Mouse (Mus musculus) stomach, embryonic 14.5 days (tissue): ENCODE measurements around the gene Ddx23. TPM values are rescaled to one million over a fixed set of nuclear protein-coding genes. Genes with fewer than 3 reads are reported as not detected.
A peak's percentile ranks its signal among the peaks of the same experiment; 100 is the strongest.

Experiments
- ATAC-seq: fragments of 200-750 bp; cut with Nextera tagmentation; 2 replicates; pipeline ENCODE4 v1.8.0; 2017; ENCODE audit warnings: low read depth, moderate TSS enrichment; ENCODE audit not compliant: insufficient number of reproducible peaks, insufficient read depth, low FRiP score
- H3K27ac ChIP-seq: fragments of 300-500 bp; sonication (generic); 2 replicates; pipeline ENCODE4 v1.5.1; 2014; ENCODE audit warnings: mild to moderate bottlenecking, low read length, moderate library complexity, mixed read lengths
- H3K27me3 ChIP-seq: fragments of 300-500 bp; sonication (generic); 2 replicates; pipeline ENCODE4 v1.6.1; 2014; ENCODE audit warnings: low read length, control low read depth, mixed read lengths; ENCODE audit not compliant: control insufficient read depth, insufficient read depth
- H3K36me3 ChIP-seq: fragments of 300-500 bp; sonication (generic); 2 replicates; pipeline ENCODE4 v1.6.1; 2014; ENCODE audit warnings: mild to moderate bottlenecking, control low read depth, low read length, moderate library complexity, mixed read lengths; ENCODE audit not compliant: control insufficient read depth, insufficient read depth
- H3K4me1 ChIP-seq: fragments of 300-500 bp; sonication (generic); 2 replicates; pipeline ENCODE4 v1.6.1; 2014; ENCODE audit warnings: low read length, control low read depth, mixed read lengths; ENCODE audit not compliant: control insufficient read depth, insufficient read depth
- H3K4me2 ChIP-seq: fragments of 300-500 bp; sonication (generic); replicated peaks from 2 replicates; pipeline ENCODE4 v1.6.1; 2014; ENCODE audit warnings: low read depth, low read length, control low read depth
- H3K4me3 ChIP-seq: fragments of 300-500 bp; sonication (generic); 2 replicates; pipeline ENCODE4 v1.5.1; 2014; ENCODE audit warnings: low read depth, low read length, control low read depth
- H3K9ac ChIP-seq: fragments of 300-500 bp; sonication (generic); replicated peaks from 2 replicates; pipeline ENCODE4 v1.6.1; 2014; ENCODE audit warnings: low read depth, mild to moderate bottlenecking, control low read depth, low read length, moderate library complexity, mixed read lengths
- H3K9me3 ChIP-seq: fragments of 300-500 bp; sonication (generic); 2 replicates; pipeline ENCODE4 v1.6.1; 2016; ENCODE audit warnings: low read depth, low read length, control low read depth; ENCODE audit not compliant: control insufficient read depth
- WGBS: fragments of 180-500 bp; shearing (Covaris S2); extraction: QIAGEN DNeasy Blood & Tissue Kit; methylation state at CpG from one replicate; pipeline ENCODE4 v1.1.7; 2014; 5-methylcytosine and 5-hydroxymethylcytosine counted together
- polyA plus RNA-seq: library from polyadenylated mRNA; unstranded; fragments of >200 nt; fragmentation: Nextera tagmentation; extraction: Ambion mirVana; gene quantifications from 2 replicates; pipeline ENCODE4 v1.2.1, GENCODE M21; 2014

Ddx23 gene
- 30.1 and 30.3 TPM in 2 replicates for polyA plus RNA-seq

DNA sequence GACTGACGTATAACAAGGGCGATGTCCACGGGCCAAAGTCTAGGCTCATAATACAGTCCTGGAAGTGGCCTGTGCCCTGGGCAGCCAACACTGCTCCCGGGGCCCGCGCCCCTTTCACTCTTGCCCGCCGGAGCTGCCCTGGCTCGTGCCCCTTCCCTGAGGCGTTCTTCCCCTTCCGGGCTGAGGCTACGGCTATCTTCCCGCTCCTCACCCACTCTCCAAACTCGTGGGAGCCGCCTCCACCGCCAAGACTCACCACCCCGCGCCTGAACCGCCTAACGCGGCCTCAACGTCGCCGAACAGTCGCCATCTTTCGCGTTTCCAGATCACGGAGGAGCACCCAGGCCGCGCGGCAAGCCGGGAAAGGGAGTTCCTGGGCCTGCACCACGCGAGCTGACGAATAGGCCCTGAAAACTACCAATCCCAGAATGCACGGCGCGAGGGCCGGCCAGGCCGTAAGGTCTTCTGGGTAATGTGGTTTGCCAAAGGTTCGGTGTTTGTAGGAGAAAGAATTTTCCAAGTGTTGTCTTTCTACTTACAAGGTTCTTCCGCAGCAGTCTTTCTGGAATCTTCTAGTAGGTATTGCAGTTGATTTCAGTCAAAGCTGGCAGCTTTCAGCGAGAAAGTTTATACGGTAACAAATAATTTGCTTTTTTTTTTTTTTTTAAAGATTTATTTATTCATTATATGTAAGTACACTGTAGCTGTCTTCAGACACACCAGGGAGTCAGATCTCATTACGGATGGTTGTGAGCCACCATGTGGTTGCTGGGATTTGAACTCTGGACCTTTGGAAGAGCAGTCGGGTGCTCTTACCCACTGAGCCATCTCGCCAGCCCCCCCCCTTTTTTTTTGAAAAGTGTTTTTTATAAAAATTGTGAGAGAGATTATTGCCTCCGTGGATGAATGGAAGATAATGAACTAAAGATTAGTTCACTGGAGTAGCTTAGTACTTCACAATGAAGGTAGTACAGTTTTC is at the start of gene Ddx23:
Gene Ddx23 (minus strand): TSS at position 328 of the 979 bp plus-strand sequence.
- Histone ChIP-seq H3K4me1 (peaks cover 4% of the 10 kb centered on the region; the same call in 1 of the 2 replicates), H3K9ac (peak within 1 kb of the TSS; percentile 84), H3K4me2 (peak within 1 kb of the TSS; percentile 61), H3K36me3 (peaks cover 10% of the 10 kb centered on the region), H3K4me3 (peak within 1 kb of the TSS; percentile 83), H3K27me3 (no peaks in the 10 kb centered on the region), H3K27ac (peak within 1 kb of the TSS; percentile 93), H3K9me3 (no peaks in the 10 kb centered on the region)
- peak; percentile 97 for ATAC-seq
- WGBS, result 4% methylated on average over 47 of the region's 48 CpGs

DNA sequence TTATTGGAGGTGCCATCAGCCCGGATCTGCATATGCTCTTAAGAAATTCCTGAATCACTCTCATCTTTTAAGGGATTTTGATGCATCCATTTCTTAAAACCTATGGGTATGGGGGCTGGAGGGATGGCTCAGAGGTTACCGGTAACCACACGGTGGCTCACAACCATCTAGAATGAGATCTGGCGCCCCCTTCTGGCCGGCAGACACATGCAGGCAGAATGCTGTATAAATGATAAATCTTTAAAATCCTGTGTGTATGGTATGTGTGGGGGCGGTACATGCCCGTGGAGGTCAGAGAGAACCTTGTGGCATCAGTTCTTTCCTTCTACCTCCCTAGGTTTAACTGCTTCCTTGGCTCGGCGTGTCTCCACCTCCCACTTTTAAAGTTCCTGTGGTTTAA is 47.7 kb upstream of the Ddx23 start:
- Histone ChIP-seq H3K27ac (no peak overlapping the region), H3K4me3 (no peak overlapping the region), H3K4me2 (no peak overlapping the region), H3K4me1 (no peaks in the 10 kb centered on the region), H3K9ac (no peak overlapping the region), H3K9me3 (no peaks in the 10 kb centered on the region), H3K27me3 (no peaks in the 10 kb centered on the region), H3K36me3 (no peaks in the 10 kb centered on the region)
- no peak for ATAC-seq
- 13% methylated on average over 9 of the region's 9 CpGs for WGBS

- Histone ChIP-seq H3K27me3 (no peaks in the 10 kb centered on the region), H3K4me2 (peak within 1 kb of the TSS; percentile 37), H3K27ac (no peak within 1 kb of the TSS), H3K9ac (no peak within 1 kb of the TSS), H3K9me3 (no peaks in the 10 kb centered on the region), H3K4me3 (peak within 1 kb of the TSS; percentile 33), H3K36me3 (no peaks in the 10 kb centered on the region), H3K4me1 (no peaks in the 10 kb centered on the region)
- ATAC-seq, result no peak
- WGBS, result 18% methylated on average over 16 of the region's 16 CpGs
Observed at GRCm38 (mm10) chr15:98707766-98708372, 45.2 kb upstream of the Ddx23 start, which contains the start of gene Ccdc65. Ccdc65 (plus strand) TSS chr15:98708207.

DNA sequence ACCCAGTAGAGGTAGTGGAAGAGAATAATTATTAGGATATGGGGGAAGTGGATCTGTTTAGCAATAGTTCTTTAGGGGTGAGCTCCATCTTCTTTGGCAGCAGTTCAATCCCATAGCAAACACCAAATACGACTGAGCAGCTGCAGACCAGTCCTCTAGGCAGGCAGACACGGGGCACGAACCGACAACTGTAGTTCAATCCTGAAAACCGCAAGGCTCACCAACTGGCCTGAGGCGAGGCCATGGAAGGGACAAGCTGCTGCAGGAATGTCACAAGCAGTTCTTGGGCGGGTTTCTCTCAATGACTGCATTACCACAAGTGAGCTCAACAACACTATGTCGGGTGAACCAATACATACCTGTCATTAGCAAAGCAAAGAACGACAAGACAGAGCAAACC is 41.6 kb upstream of the Ddx23 start:
- no peak overlapping the region for H3K4me2 ChIP-seq
- WGBS, result 61% methylated on average over 9 of the region's 9 CpGs

DNA sequence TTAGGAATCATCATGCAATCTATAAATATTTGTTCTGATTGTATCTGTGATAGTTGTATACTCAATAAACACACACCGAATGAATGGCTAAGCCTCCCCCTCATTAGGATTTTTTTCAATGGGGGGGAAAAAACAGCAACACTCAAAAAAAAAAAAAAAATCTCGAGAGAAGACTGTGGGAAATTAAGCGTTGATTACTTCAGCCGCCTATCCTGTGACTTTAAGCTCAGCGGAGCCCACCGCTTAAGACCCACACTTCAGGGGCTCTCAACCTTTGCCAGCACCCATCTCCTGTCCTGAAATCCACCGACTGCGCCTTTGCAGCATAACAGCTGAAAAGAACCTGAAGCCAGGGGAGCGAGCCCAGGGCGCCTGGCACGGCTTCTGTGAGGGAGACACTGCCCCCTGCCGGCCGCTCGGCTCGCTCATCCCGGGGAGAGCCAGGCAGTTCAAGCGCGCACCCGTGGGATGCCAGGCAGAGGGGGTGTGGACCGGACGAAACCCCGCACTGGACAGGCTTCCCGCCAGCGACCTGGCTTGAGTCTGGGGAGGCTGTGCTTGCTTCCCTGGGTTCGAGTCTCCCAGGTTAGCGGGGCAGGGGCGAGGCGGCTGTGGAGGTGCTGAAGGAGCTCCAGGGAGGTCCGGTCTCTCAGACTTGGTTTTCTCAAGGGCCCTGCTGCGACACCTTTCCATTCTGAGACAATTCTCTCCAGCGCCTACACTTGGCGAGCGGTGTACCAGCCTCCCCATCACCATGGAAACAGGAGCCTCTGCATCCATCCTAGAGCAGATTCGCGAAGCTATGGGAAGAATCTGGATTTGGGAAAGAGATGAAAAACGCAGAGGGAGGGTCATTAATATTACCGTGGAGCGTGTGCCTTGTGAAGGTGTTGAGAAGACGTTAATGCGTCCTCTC is 36.8 kb upstream of the Ddx23 start:
- peaks cover 23% of the 10 kb centered on the region for H3K27me3 ChIP-seq
- no peak overlapping the region for H3K27ac ChIP-seq
- H3K4me1 ChIP-seq, result peaks cover 3% of the 10 kb centered on the region; the same call in 1 of the 2 replicates
- no peaks in the 10 kb centered on the region for H3K36me3 ChIP-seq
- 5% methylated on average over 40 of the region's 40 CpGs for WGBS
- peak overlapping the region; percentile 14; the same call in 1 of the 2 replicates for H3K4me3 ChIP-seq
- peak; percentile 81; the same call in 1 of the 2 replicates for ATAC-seq
- no peaks in the 10 kb centered on the region for H3K9me3 ChIP-seq
- H3K9ac ChIP-seq, result no peak overlapping the region
- peak overlapping the region; percentile 37 for H3K4me2 ChIP-seq

More for the DNA sequence above, 41.6 kb upstream of the Ddx23 start:
- Histone ChIP-seq H3K9me3 (no peaks in the 10 kb centered on the region), H3K4me3 (no peak overlapping the region), H3K27ac (no peak overlapping the region), H3K9ac (no peak overlapping the region), H3K4me1 (peaks cover 3% of the 10 kb centered on the region; the same call in 1 of the 2 replicates), H3K27me3 (peaks cover 23% of the 10 kb centered on the region), H3K36me3 (no peaks in the 10 kb centered on the region)
- ATAC-seq, result no peak

GRCm38 (mm10) chr15:98696216-98696615 is 33.5 kb upstream of the Ddx23 start:
- no peak overlapping the region for H3K27ac ChIP-seq
- WGBS, result 47% methylated on average over 8 of the region's 8 CpGs
- no peak overlapping the region for H3K4me2 ChIP-seq
- peaks cover 7% of the 10 kb centered on the region; the same call in 1 of the 2 replicates for H3K4me1 ChIP-seq
- peaks cover 13% of the 10 kb centered on the region for H3K27me3 ChIP-seq
- no peak overlapping the region for H3K9ac ChIP-seq
- no peaks in the 10 kb centered on the region for H3K36me3 ChIP-seq
- H3K4me3 ChIP-seq, result no peak overlapping the region
- H3K9me3 ChIP-seq, result no peaks in the 10 kb centered on the region
- no peak for ATAC-seq

DNA sequence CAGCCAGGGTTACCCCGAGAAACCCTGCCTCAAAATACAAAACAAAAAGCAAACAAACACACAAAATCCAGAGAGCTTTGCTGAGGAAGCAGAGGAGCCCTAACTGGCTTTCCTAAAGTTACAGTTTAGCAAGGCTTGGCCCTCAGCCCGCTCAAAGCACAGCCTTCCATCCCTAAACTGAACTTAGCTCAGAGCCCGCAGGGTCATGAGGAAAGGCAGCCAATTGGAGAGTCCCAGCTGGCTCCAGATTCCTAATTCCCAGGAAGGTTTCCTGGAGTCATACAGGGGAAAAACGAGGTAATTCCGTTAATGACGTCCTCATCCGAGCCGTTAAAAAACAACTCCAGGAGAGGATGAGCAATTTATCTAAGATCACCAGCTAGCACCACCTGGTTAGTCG is 33.0 kb upstream of the Ddx23 start:
- ATAC-seq, result no peak

More for the DNA sequence above, 33.0 kb upstream of the Ddx23 start:
- WGBS, result 47% methylated on average over 9 of the region's 9 CpGs
- no peak overlapping the region for H3K4me2 ChIP-seq
- H3K27me3 ChIP-seq, result peaks cover 8% of the 10 kb centered on the region
- H3K9me3 ChIP-seq, result no peaks in the 10 kb centered on the region
- H3K9ac ChIP-seq, result no peak overlapping the region
- H3K4me1 ChIP-seq, result peaks cover 7% of the 10 kb centered on the region; the same call in 1 of the 2 replicates
- H3K27ac ChIP-seq, result no peak overlapping the region
- H3K36me3 ChIP-seq, result no peaks in the 10 kb centered on the region
- no peak overlapping the region for H3K4me3 ChIP-seq
